Mouse (Mus musculus) midbrain, postnatal 0 days (tissue): Measurements from ENCODE around the gene Gm3147. TPM values are rescaled to one million over a fixed set of nuclear protein-coding genes. Genes with fewer than 3 reads are reported as not detected.
"Not testable (repeated sequence)": the region's sequence is repeated elsewhere in the genome, so short reads cannot be mapped to it uniquely, and the experiment has no call there.

Source experiments
- ATAC-seq: fragments of 200-750 bp; cut with Nextera tagmentation; 2 replicates; pipeline ENCODE4 v1.8.0; 2017; ENCODE audit warnings: moderate number of reproducible peaks, mild to moderate bottlenecking, moderate TSS enrichment, moderate library complexity; ENCODE audit not compliant: low FRiP score
- DNase-seq: peaks from one replicate; pipeline ENCODE4 v3.0.0-alpha.2; 2015; ENCODE audit warnings: low spot score
- H3K27ac ChIP-seq: fragments of 300-500 bp; sonication (generic); 2 replicates; pipeline ENCODE4 v1.5.1; 2014; ENCODE audit warnings: low read depth, mild to moderate bottlenecking, low read length, mixed read lengths
- H3K27me3 ChIP-seq: fragments of 300-500 bp; sonication (generic); 2 replicates; pipeline ENCODE4 v1.6.1; 2014; ENCODE audit warnings: low read length, control low read depth, mixed read lengths; ENCODE audit not compliant: insufficient read depth
- H3K36me3 ChIP-seq: fragments of 300-500 bp; sonication (generic); 2 replicates; pipeline ENCODE4 v1.6.1; 2014; ENCODE audit warnings: low read length, control low read depth, mixed read lengths; ENCODE audit not compliant: insufficient read depth
- H3K4me1 ChIP-seq: fragments of 300-500 bp; sonication (generic); 2 replicates; pipeline ENCODE4 v1.6.1; 2014; ENCODE audit warnings: mild to moderate bottlenecking, control low read depth, antibody characterized with exemption, low read length, mixed read lengths; ENCODE audit not compliant: insufficient read depth
- H3K4me2 ChIP-seq: fragments of 300-500 bp; sonication (generic); 2 replicates; pipeline ENCODE4 v1.6.1; 2014; ENCODE audit warnings: low read depth, mild to moderate bottlenecking, low read length, mixed read lengths; ENCODE audit not compliant: poor library complexity, severe bottlenecking
- H3K4me3 ChIP-seq: fragments of 300-500 bp; sonication (generic); 2 replicates; pipeline ENCODE4 v1.5.1; 2014; ENCODE audit warnings: low read depth, mild to moderate bottlenecking, low read length, moderate library complexity
- H3K9ac ChIP-seq: fragments of 300-500 bp; sonication (generic); replicated peaks from 2 replicates; pipeline ENCODE4 v1.6.1; 2014; ENCODE audit warnings: mild to moderate bottlenecking, low read length, moderate library complexity, mixed read lengths; ENCODE audit not compliant: poor library complexity, severe bottlenecking
- H3K9me3 ChIP-seq: fragments of 300-500 bp; sonication (generic); 2 replicates; pipeline ENCODE4 v1.6.1; 2016; ENCODE audit warnings: low read length, control low read depth
- WGBS: fragments of 180-500 bp; shearing (Covaris S2); extraction: QIAGEN DNeasy Blood & Tissue Kit; methylation state at CpG from one replicate; pipeline ENCODE4 v1.1.7; 2014; 5-methylcytosine and 5-hydroxymethylcytosine counted together
- polyA plus RNA-seq: library from polyadenylated mRNA; unstranded; fragments of >200 nt; fragmentation: Nextera tagmentation; extraction: Ambion mirVana; gene quantifications from 2 replicates; pipeline ENCODE4 v1.2.1, GENCODE M21; 2015
- total RNA-seq: library from RNA; depleted of rRNA; stranded (reverse); fragments of >200 nt; gene quantifications from 2 replicates; pipeline ENCODE4 v1.2.3, GENCODE M21; 2014; rRNA removed

Gene Gm3147
- not detected in 2 replicates for total RNA-seq
- not detected in 2 replicates for polyA plus RNA-seq

GRCm38 (mm10) chr5:94616242-94616641, at the start of gene Gm3147:
Gene Gm3147 (minus strand): TSS chr5:94616342.
- DNase-seq: not testable (repeated sequence)
- WGBS: no CpG with 5 or more reads among the region's 1 CpGs

GRCm38 (mm10) chr5:94648082-94648481, 31.9 kb upstream of the Gm3147 start, which contains the start of gene Gm6205:
Gene Gm6205 (plus strand): TSS chr5:94648382.
- H3K9me3 ChIP-seq, H3K9ac ChIP-seq, H3K4me1 ChIP-seq, DNase-seq, H3K4me2 ChIP-seq, H3K27me3 ChIP-seq, H3K27ac ChIP-seq, ATAC-seq, H3K36me3 ChIP-seq, H3K4me3 ChIP-seq: not testable (repeated sequence)
- no CpG with 5 or more reads among the region's 2 CpGs for WGBS

More at GRCm38 (mm10) chr5:94616242-94616641, at the start of gene Gm3147:
- not testable (repeated sequence) for H3K4me1 ChIP-seq, H3K27me3 ChIP-seq, H3K4me3 ChIP-seq, H3K9ac ChIP-seq, H3K36me3 ChIP-seq, H3K27ac ChIP-seq, ATAC-seq, H3K9me3 ChIP-seq, H3K4me2 ChIP-seq

GRCm38 (mm10) chr5:94623679-94624078, 7.5 kb upstream of the Gm3147 start, which contains the start of gene Gm6509:
Gene Gm6509 (plus strand): TSS chr5:94623979.
- H3K4me2 ChIP-seq, ATAC-seq: not testable (repeated sequence)
- no CpG with 5 or more reads among the region's 2 CpGs for WGBS

More at GRCm38 (mm10) chr5:94623679-94624078, 7.5 kb upstream of the Gm3147 start, which contains the start of gene Gm6509:
- H3K4me1 ChIP-seq, H3K9ac ChIP-seq, H3K36me3 ChIP-seq, H3K27me3 ChIP-seq, H3K27ac ChIP-seq, H3K9me3 ChIP-seq, DNase-seq, H3K4me3 ChIP-seq: not testable (repeated sequence)

Other genes with a start within 250 kb of the Gm3147 start
- gene Gm7682, start 170.6 kb downstream of the Gm3147 start, total RNA-seq: not detected in 2 replicates
- gene Gm7682, start 170.6 kb downstream of the Gm3147 start, polyA plus RNA-seq: not detected in 2 replicates
- not detected in 2 replicates for gene Gm3139, start 90.1 kb downstream of the Gm3147 start, total RNA-seq
- not detected in 2 replicates for gene Gm3139, start 90.1 kb downstream of the Gm3147 start, polyA plus RNA-seq
- not detected in 2 replicates for gene Gm6509, start 7.6 kb upstream of the Gm3147 start, total RNA-seq
- not detected in 2 replicates for gene Gm6509, start 7.6 kb upstream of the Gm3147 start, polyA plus RNA-seq
- gene Gm6205, start 32.0 kb upstream of the Gm3147 start, total RNA-seq: not detected in 2 replicates
- gene Gm6205, start 32.0 kb upstream of the Gm3147 start, polyA plus RNA-seq: not detected in 2 replicates
- not detected in 2 replicates for gene Gm3183, start 249.1 kb upstream of the Gm3147 start, total RNA-seq
- not detected in 2 replicates for gene Gm3183, start 249.1 kb upstream of the Gm3147 start, polyA plus RNA-seq